Mouse (Mus musculus): Measurements from ENCODE around the gene Reck.

Gene Reck

GRCm38 (mm10) chr4:43875160-43875918 is at the start of gene Reck:
TSS of gene Reck (plus strand) at chr4:43875530.
- DNase-seq: peak; percentile 83

- DNase-seq: no peak
These were observed 46.5 kb upstream of the Reck start for GRCm38 (mm10) chr4:43828806-43829205.

GRCm38 (mm10) chr4:43832031-43832430 is 43.3 kb upstream of the Reck start:
- no peak for DNase-seq

- no peak for DNase-seq
These were observed 41.6 kb upstream of the Reck start for GRCm38 (mm10) chr4:43833752-43834151.

GRCm38 (mm10) chr4:43834749-43835148 is 40.6 kb upstream of the Reck start:
- DNase-seq: no peak

GRCm38 (mm10) chr4:43838326-43838725 is 37.0 kb upstream of the Reck start:
- DNase-seq: no peak

GRCm38 (mm10) chr4:43840101-43840500 is 35.2 kb upstream of the Reck start, which contains the start of gene Olfr157:
TSS of gene Olfr157 (minus strand) at chr4:43840201.
- no peak for DNase-seq

- no peak for DNase-seq
These were observed 24.1 kb upstream of the Reck start, which contains the start of gene Olfr155 for GRCm38 (mm10) chr4:43851265-43851664. TSS of gene Olfr155 (plus strand) at chr4:43851565.

- no peak for DNase-seq
These were observed 21.2 kb upstream of the Reck start for GRCm38 (mm10) chr4:43854101-43854500.

- no peak for DNase-seq
These were observed 15.4 kb upstream of the Reck start for GRCm38 (mm10) chr4:43859886-43860285.

GRCm38 (mm10) chr4:43860744-43861519 is 14.4 kb upstream of the Reck start:
- peak; percentile 58 for DNase-seq

GRCm38 (mm10) chr4:43863298-43863697 is 12.0 kb upstream of the Reck start:
- no peak for DNase-seq

GRCm38 (mm10) chr4:43869821-43870220 is 5.5 kb upstream of the Reck start:
- no peak for DNase-seq

GRCm38 (mm10) chr4:43874501-43874900 is 829 bp upstream of the Reck start:
- no peak for DNase-seq

- DNase-seq: no peak
These were observed 635 bp downstream of the Reck start for GRCm38 (mm10) chr4:43875919-43876411.

- no peak for DNase-seq
These were observed 1.9 kb downstream of the Reck start for GRCm38 (mm10) chr4:43877230-43877629.

- no peak for DNase-seq
These were observed 2.9 kb downstream of the Reck start for GRCm38 (mm10) chr4:43878121-43878776.

- no peak for DNase-seq
These were observed 4.2 kb downstream of the Reck start for GRCm38 (mm10) chr4:43879566-43879965.

- no peak for DNase-seq
These were observed 8.9 kb downstream of the Reck start for GRCm38 (mm10) chr4:43884196-43884595.

- no peak for DNase-seq
These were observed 15.9 kb downstream of the Reck start for GRCm38 (mm10) chr4:43891247-43891646.

- DNase-seq: no peak
These were observed 21.9 kb downstream of the Reck start for GRCm38 (mm10) chr4:43897209-43897608.

- DNase-seq: no peak
These were observed 23.9 kb downstream of the Reck start for GRCm38 (mm10) chr4:43899197-43899596.

GRCm38 (mm10) chr4:43903690-43904089 is 28.4 kb downstream of the Reck start:
- no peak for DNase-seq
